Mouse (Mus musculus) kidney, embryonic 14.5 days (tissue): Measurements from ENCODE around the gene Proser3. TPM values are rescaled to one million over a fixed set of nuclear protein-coding genes. Genes with fewer than 3 reads are reported as not detected.
"Not testable (repeated sequence)": the region's sequence is repeated elsewhere in the genome, so short reads cannot be mapped to it uniquely, and the experiment has no call there.

ENCODE experiments used
- ATAC-seq: fragments of 200-750 bp; cut with Nextera tagmentation; 2 replicates; pipeline ENCODE4 v1.8.0; 2017; ENCODE audit warnings: moderate number of reproducible peaks, mild to moderate bottlenecking, moderate TSS enrichment, moderate library complexity; ENCODE audit not compliant: low FRiP score, low TSS enrichment
- H3K27ac ChIP-seq: fragments of 300-500 bp; sonication (generic); 2 replicates; pipeline ENCODE4 v1.5.1; 2014; ENCODE audit warnings: low read depth, mild to moderate bottlenecking, low read length, moderate library complexity, mixed read lengths
- H3K27me3 ChIP-seq: fragments of 300-500 bp; sonication (generic); 2 replicates; pipeline ENCODE4 v1.6.1; 2014; ENCODE audit warnings: mild to moderate bottlenecking, low read length; ENCODE audit not compliant: control insufficient read depth, insufficient read depth
- H3K36me3 ChIP-seq: fragments of 300-500 bp; sonication (generic); 2 replicates; pipeline ENCODE4 v1.6.1; 2014; ENCODE audit warnings: low read length, mixed read lengths; ENCODE audit not compliant: control insufficient read depth, insufficient read depth
- H3K4me1 ChIP-seq: fragments of 300-500 bp; sonication (generic); 2 replicates; pipeline ENCODE4 v1.6.1; 2014; ENCODE audit warnings: low read length, mixed read lengths; ENCODE audit not compliant: control insufficient read depth, insufficient read depth
- H3K4me2 ChIP-seq: fragments of 300-500 bp; sonication (generic); replicated peaks from 2 replicates; pipeline ENCODE4 v1.6.1; 2014; ENCODE audit warnings: low read depth, mild to moderate bottlenecking, low read length
- H3K4me3 ChIP-seq: fragments of 300-500 bp; sonication (generic); 2 replicates; pipeline ENCODE4 v1.5.1; 2014; ENCODE audit warnings: mild to moderate bottlenecking, low read length
- H3K9ac ChIP-seq: fragments of 300-500 bp; sonication (generic); 2 replicates; pipeline ENCODE4 v1.6.1; 2014; ENCODE audit warnings: low read depth, mild to moderate bottlenecking, low read length, moderate library complexity
- H3K9me3 ChIP-seq: fragments of 300-500 bp; sonication (generic); 2 replicates; pipeline ENCODE4 v1.6.1; 2016; ENCODE audit warnings: low read length; ENCODE audit not compliant: control insufficient read depth
- whole genome bisulfite sequencing: fragments of 180-500 bp; shearing (Covaris S2); extraction: QIAGEN DNeasy Blood & Tissue Kit; methylation state at CpG from one replicate; pipeline ENCODE4 v1.1.7; 2014; 5-methylcytosine and 5-hydroxymethylcytosine counted together
- polyA plus RNA-seq: library from polyadenylated mRNA; unstranded; fragments of >200 nt; fragmentation: Nextera tagmentation; extraction: Ambion mirVana; gene quantifications from 2 replicates; pipeline ENCODE4 v1.2.1, GENCODE M21; 2014

Proser3 gene
- polyA plus RNA-seq, 1 experiment from 2014 or later, result 25.0 TPM

- WGBS, result 54% methylated on average over 10 of the region's 10 CpGs
- peak; percentile 21; the same call in 1 of the 2 replicates for ATAC-seq
- H3K9ac ChIP-seq, result no peak overlapping the region
Observed at GRCm38 (mm10) chr7:30522871-30523270, 29.2 kb downstream of the Proser3 start.

GRCm38 (mm10) chr7:30520856-30521255 lies 31.2 kb downstream of the Proser3 start:
- 84% methylated on average over 5 of the region's 5 CpGs for WGBS
- no peak for ATAC-seq
- no peak overlapping the region for H3K4me2 ChIP-seq

More at GRCm38 (mm10) chr7:30522871-30523270, 29.2 kb downstream of the Proser3 start:
- Histone ChIP-seq H3K4me2 (no peak overlapping the region), H3K4me3 (no peak overlapping the region), H3K4me1 (peaks cover 17% of the 10 kb centered on the region), H3K27me3 (no peaks in the 10 kb centered on the region), H3K27ac (peak overlapping the region; percentile 38; the same call in 1 of the 2 replicates), H3K36me3 (peaks cover 29% of the 10 kb centered on the region), H3K9me3 (no peaks in the 10 kb centered on the region)

DNA sequence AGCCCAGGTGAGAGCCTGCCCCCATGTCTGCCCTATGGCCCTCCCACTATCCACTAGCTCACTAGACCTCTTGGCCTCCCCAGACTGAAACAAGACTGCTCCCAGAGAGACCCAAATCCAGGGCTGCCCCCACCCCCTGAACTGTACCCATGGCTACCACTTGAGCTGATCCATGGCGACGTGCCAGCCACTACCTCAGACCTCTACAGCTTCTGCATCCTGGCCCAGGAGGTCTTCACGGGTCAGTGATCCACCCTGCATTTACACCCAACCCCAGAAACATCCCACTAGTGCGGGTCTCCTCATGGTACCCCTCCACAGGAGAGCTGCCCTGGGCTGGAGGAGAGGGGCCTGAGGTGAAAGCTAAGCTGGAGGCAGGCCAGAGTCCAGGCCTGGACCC lies 31.7 kb downstream of the Proser3 start:
- Histone ChIP-seq H3K9me3 (no peaks in the 10 kb centered on the region), H3K36me3 (peaks cover 14% of the 10 kb centered on the region), H3K4me2 (no peak overlapping the region), H3K4me1 (0 out of 2 replicates have a peak, but pooled peaks cover 3% of the 10 kb centered on the region), H3K27ac (no peak overlapping the region), H3K4me3 (no peak overlapping the region), H3K9ac (no peak overlapping the region), H3K27me3 (no peaks in the 10 kb centered on the region)
- no peak for ATAC-seq
- WGBS, result 35% methylated on average over 4 of the region's 4 CpGs

More at GRCm38 (mm10) chr7:30520856-30521255, 31.2 kb downstream of the Proser3 start:
- no peak overlapping the region for H3K27ac ChIP-seq
- no peaks in the 10 kb centered on the region for H3K27me3 ChIP-seq
- H3K4me1 ChIP-seq, result peaks cover 5% of the 10 kb centered on the region
- no peak overlapping the region for H3K4me3 ChIP-seq
- H3K9me3 ChIP-seq, result no peaks in the 10 kb centered on the region
- peaks cover 17% of the 10 kb centered on the region for H3K36me3 ChIP-seq
- H3K9ac ChIP-seq, result no peak overlapping the region

GRCm38 (mm10) chr7:30518325-30518724 lies 33.8 kb downstream of the Proser3 start:
- Histone ChIP-seq H3K9me3 (no peaks in the 10 kb centered on the region), H3K4me3 (no peak overlapping the region), H3K4me2 (no peak overlapping the region), H3K4me1 (no peaks in the 10 kb centered on the region), H3K27ac (no peak overlapping the region), H3K9ac (no peak overlapping the region), H3K27me3 (no peaks in the 10 kb centered on the region), H3K36me3 (peaks cover under 1% of the 10 kb centered on the region; the same call in 1 of the 2 replicates)
- 43% methylated on average over 8 of the region's 8 CpGs for WGBS
- ATAC-seq, result no peak

DNA sequence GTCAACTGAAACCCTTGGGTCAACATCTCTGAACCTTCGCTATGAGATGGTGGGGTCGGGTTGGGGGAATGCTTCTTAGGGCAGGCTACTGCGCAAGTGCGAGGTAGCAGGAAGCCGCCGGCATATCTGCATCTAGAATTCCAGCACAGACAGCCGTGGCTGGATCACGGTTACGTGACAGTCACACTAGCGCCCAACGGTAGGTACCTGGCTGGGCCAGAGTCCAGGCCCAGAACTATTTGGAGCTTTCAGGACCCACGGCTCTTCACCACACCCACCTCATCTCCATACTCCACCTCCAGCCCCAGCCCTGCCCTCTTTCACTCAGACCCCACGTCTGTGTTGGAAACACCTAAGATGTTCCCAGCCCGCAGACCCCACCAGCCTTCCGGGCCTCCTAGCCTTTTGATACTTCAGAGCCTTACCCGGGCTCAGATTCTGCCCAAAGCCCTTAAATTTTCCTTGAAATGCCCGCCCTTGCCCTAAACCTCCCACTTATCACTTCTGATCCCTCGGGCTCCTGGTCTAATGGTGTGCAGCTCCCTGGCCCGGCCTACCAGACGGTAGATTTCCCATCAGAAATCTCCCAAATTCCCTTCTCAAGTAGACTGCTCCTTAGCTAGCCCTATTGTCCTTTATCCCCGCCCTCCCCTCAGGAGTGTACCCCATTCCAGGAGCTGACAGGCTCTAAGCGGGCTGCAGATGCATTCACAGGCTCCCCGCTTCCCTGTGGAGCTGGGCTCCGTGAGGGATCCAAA lies 36.9 kb downstream of the Proser3 start:
- Histone ChIP-seq H3K9me3 (no peaks in the 10 kb centered on the region), H3K27me3 (no peaks in the 10 kb centered on the region), H3K27ac (no peak overlapping the region), H3K4me1 (no peaks in the 10 kb centered on the region), H3K36me3 (no peaks in the 10 kb centered on the region), H3K4me3 (no peak overlapping the region), H3K9ac (no peak overlapping the region), H3K4me2 (no peak overlapping the region)
- ATAC-seq, result no peak
- 57% methylated on average over 24 of the region's 24 CpGs for WGBS

DNA sequence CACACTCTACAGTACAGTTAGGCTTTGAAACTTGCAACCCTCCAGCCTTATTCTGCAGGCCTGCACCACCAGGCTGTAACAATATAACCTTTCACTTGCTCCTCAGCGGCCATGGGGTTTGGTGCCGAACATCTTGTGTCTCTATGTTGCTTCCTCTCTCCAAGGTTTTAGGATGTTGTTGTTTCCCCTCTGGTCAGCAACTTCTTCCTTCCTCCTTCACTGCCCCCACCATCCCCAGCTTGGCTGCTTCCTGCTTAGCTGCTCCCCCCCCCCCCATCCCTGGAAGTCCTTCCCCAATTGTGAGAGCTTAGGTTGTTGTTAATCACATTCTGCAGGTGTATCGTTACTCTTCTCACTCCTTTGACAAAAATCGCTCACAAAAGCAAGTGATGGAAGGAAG lies 44.0 kb downstream of the Proser3 start:
- H3K4me1 ChIP-seq, result no peaks in the 10 kb centered on the region
- no peak overlapping the region for H3K27ac ChIP-seq
- ATAC-seq, result no peak
- no peak overlapping the region for H3K9ac ChIP-seq
- no peak overlapping the region for H3K4me3 ChIP-seq
- 75% methylated on average over 4 of the region's 4 CpGs for WGBS
- no peaks in the 10 kb centered on the region for H3K9me3 ChIP-seq
- no peaks in the 10 kb centered on the region for H3K27me3 ChIP-seq
- no peak overlapping the region for H3K4me2 ChIP-seq
- H3K36me3 ChIP-seq, result no peaks in the 10 kb centered on the region

GRCm38 (mm10) chr7:30501159-30501558 lies 50.9 kb downstream of the Proser3 start:
- not testable (repeated sequence) for H3K4me2 ChIP-seq, ATAC-seq, H3K4me3 ChIP-seq, H3K9me3 ChIP-seq, H3K4me1 ChIP-seq, H3K27ac ChIP-seq, H3K27me3 ChIP-seq, H3K36me3 ChIP-seq, H3K9ac ChIP-seq
- WGBS, result 77% methylated on average over 5 of the region's 5 CpGs

GRCm38 (mm10) chr7:30495506-30496042 lies 56.5 kb downstream of the Proser3 start:
- not testable (repeated sequence) for ATAC-seq, H3K4me1 ChIP-seq, H3K36me3 ChIP-seq, H3K9ac ChIP-seq, H3K27me3 ChIP-seq, H3K9me3 ChIP-seq, H3K4me2 ChIP-seq, H3K27ac ChIP-seq, H3K4me3 ChIP-seq
- 49% methylated on average over 5 of the region's 5 CpGs for WGBS

GRCm38 (mm10) chr7:30493401-30493931 lies 58.6 kb downstream of the Proser3 start, which contains the start of gene Prodh2:
Prodh2 (plus strand) TSS chr7:30493622.
- WGBS, result 55% methylated on average over 11 of the region's 11 CpGs
- H3K9me3 ChIP-seq, result no peaks in the 10 kb centered on the region
- H3K36me3 ChIP-seq, result no peaks in the 10 kb centered on the region
- H3K27ac ChIP-seq, result no peak within 1 kb of the TSS
- ATAC-seq, result peak; percentile 37
- H3K4me3 ChIP-seq, result no peak within 1 kb of the TSS
- H3K4me2 ChIP-seq, result no peak within 1 kb of the TSS
- H3K9ac ChIP-seq, result no peak within 1 kb of the TSS
- H3K4me1 ChIP-seq, result peaks cover 6% of the 10 kb centered on the region; the same call in 1 of the 2 replicates
- H3K27me3 ChIP-seq, result no peaks in the 10 kb centered on the region
